Mouse (Mus musculus) hindbrain, postnatal 0 days (tissue): ENCODE results near the gene Gm10972. TPM values are rescaled to one million over a fixed set of nuclear protein-coding genes. Genes with fewer than 3 reads are reported as not detected.
"Not testable (repeated sequence)": the region's sequence is repeated elsewhere in the genome, so short reads cannot be mapped to it uniquely, and the experiment has no call there.

Experiments
- ATAC-seq: fragments of 200-750 bp; cut with Nextera tagmentation; 2 replicates; pipeline ENCODE4 v1.8.0; 2017; ENCODE audit warnings: mild to moderate bottlenecking, moderate TSS enrichment, moderate library complexity
- DNase-seq: peaks from one replicate; pipeline ENCODE4 v3.0.0-alpha.2; 2015; ENCODE audit warnings: low spot score
- H3K27ac ChIP-seq: fragments of 300-500 bp; sonication (generic); 2 replicates; pipeline ENCODE4 v1.5.1; 2014; ENCODE audit warnings: mild to moderate bottlenecking
- H3K27me3 ChIP-seq: fragments of 300-500 bp; sonication (generic); 2 replicates; pipeline ENCODE4 v1.6.1; 2014; ENCODE audit warnings: low read length, mixed read lengths; ENCODE audit not compliant: insufficient read depth
- H3K36me3 ChIP-seq: fragments of 300-500 bp; sonication (generic); 2 replicates; pipeline ENCODE4 v1.6.1; 2014; ENCODE audit warnings: low read length, mixed read lengths; ENCODE audit not compliant: insufficient read depth
- H3K4me1 ChIP-seq: fragments of 300-500 bp; sonication (generic); 2 replicates; pipeline ENCODE4 v1.6.1; 2014; ENCODE audit warnings: antibody characterized with exemption, low read length, mixed read lengths; ENCODE audit not compliant: insufficient read depth
- H3K4me2 ChIP-seq: fragments of 300-500 bp; sonication (generic); 2 replicates; pipeline ENCODE4 v1.6.1; 2014; ENCODE audit warnings: low read depth, mild to moderate bottlenecking, low read length, moderate library complexity, mixed read lengths
- H3K4me3 ChIP-seq: fragments of 300-500 bp; sonication (generic); 2 replicates; pipeline ENCODE4 v1.5.1; 2014; ENCODE audit warnings: low read length
- H3K9ac ChIP-seq: fragments of 300-500 bp; sonication (generic); replicated peaks from 2 replicates; pipeline ENCODE4 v1.6.1; 2014; ENCODE audit warnings: mild to moderate bottlenecking, low read length, moderate library complexity, mixed read lengths
- H3K9me3 ChIP-seq: fragments of 300-500 bp; sonication (generic); 2 replicates; pipeline ENCODE4 v1.6.1; 2016; ENCODE audit warnings: low read length, mixed read lengths
- CTCF ChIP-seq: IDR thresholded peaks from 2 replicates; pipeline ENCODE4 v1.5.1; 2016; ENCODE audit warnings: antibody characterized with exemption, control low read depth, low read depth
- WGBS: fragments of 180-500 bp; shearing (Covaris S2); extraction: QIAGEN DNeasy Blood & Tissue Kit; methylation state at CpG from one replicate; pipeline ENCODE4 v1.1.7; 2014; 5-methylcytosine and 5-hydroxymethylcytosine counted together
- polyA plus RNA-seq: library from polyadenylated mRNA; unstranded; fragments of >200 nt; fragmentation: Nextera tagmentation; extraction: Ambion mirVana; gene quantifications from 2 replicates; pipeline ENCODE4 v1.2.1, GENCODE M21; 2015
- total RNA-seq: library from RNA; depleted of rRNA; stranded (reverse); fragments of >200 nt; gene quantifications from 2 replicates; pipeline ENCODE4 v1.2.3, GENCODE M21; 2014

Gm10972 gene
- total and polyA plus RNA-seq, 2 experiments from 2014 or later = not detected

DNA sequence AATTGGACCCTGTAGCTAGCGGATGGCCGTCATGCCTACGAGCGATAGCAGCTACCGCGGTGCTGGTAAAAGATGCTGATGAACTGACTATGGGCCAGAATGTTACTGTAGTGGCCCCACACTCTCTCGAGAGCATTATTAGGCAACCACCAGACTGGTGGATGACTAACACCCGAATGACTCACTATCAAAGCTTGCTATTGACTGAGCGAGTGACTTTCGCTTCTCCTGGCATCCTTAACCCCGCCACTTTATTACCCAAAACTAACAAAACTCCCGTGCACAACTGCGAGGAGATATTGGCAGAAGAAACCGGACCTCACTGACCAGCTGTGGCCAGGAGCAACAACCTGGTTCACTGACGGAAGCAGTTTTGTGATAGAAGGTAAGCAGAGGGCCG is 37.9 kb downstream of the Gm10972 start:
- DNase-seq = no peak
- no peaks in the 10 kb centered on the region for H3K4me1 ChIP-seq
- no peak overlapping the region for H3K9ac ChIP-seq
- H3K36me3 ChIP-seq = no peaks in the 10 kb centered on the region
- no peaks in the 10 kb centered on the region for H3K9me3 ChIP-seq
- H3K4me2 ChIP-seq = no peak overlapping the region
- no peak for TF ChIP-seq CTCF
- 93% methylated on average over 16 of the region's 16 CpGs for WGBS
- ATAC-seq = no peak
- no peak overlapping the region for H3K27ac ChIP-seq
- H3K4me3 ChIP-seq = no peak overlapping the region
- no peaks in the 10 kb centered on the region for H3K27me3 ChIP-seq

DNA sequence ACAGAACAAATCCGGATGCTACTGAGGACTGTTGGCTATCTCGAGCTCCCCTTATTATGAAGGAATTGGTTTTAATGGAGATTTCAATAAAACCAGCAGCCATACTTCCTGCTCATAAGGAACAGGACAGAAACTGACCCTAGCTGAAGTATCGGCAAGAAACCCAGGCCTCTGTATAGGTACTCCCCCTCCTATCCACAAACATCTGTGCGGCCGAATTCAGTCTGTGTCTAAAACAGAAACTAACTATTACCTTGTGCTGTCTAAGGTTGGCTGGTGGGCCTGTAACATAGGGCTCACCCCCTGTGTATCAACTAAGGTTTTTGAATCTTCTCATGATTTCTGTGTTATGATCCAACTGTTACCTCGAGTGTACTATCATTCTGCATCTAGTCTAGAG is 40.7 kb downstream of the Gm10972 start:
- Histone ChIP-seq H3K4me2 (no peak overlapping the region), H3K4me3 (no peak overlapping the region), H3K27me3 (no peaks in the 10 kb centered on the region), H3K4me1 (no peaks in the 10 kb centered on the region), H3K9ac (no peak overlapping the region), H3K27ac (no peak overlapping the region), H3K36me3 (no peaks in the 10 kb centered on the region), H3K9me3 (no peaks in the 10 kb centered on the region)
- WGBS = 88% methylated on average over 6 of the region's 6 CpGs
- ATAC-seq (no peak), DNase-seq (no peak)
- no peak for TF ChIP-seq CTCF

DNA sequence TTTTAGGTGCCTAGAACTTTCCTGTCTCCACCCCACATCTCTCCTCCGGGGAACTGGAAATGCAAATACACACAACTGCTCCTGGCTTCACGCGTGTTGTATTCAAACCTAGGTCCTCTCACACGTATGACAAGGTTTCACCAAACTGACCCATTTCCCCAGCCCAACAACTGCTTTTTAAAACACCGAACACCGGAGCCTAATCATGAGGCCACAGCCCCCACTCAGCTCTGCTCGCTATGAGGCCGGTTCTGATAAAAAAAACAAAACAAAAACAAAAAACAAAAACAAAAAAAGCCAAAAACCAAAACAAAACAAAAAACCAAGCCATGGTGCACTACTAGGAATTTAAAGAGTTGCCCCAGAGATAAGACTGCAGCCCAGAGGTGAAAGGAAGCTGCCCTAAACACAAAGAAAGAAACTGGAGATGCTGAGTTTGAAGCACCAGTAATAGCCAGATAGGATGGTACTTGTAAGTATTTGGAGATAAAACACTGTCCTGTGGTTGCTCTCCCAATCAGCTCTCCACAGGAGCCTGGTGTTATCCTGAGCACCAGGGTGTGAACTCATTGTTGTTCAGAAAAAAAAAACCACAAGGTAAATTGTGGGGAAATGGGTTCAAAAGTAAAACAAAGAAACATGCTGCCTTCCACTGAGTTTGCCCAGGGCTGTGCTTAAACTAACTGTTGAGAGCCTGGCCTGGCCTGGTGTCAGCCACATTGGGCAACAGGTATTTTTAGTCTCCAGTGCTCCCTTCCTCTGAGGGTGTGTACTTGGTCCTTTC is 43.3 kb downstream of the Gm10972 start:
- not testable (repeated sequence) for H3K27ac ChIP-seq, H3K4me1 ChIP-seq, H3K27me3 ChIP-seq, ATAC-seq, H3K9ac ChIP-seq, H3K4me3 ChIP-seq, H3K36me3 ChIP-seq, DNase-seq, H3K4me2 ChIP-seq, H3K9me3 ChIP-seq
- 88% methylated on average over 8 of the region's 8 CpGs for WGBS

DNA sequence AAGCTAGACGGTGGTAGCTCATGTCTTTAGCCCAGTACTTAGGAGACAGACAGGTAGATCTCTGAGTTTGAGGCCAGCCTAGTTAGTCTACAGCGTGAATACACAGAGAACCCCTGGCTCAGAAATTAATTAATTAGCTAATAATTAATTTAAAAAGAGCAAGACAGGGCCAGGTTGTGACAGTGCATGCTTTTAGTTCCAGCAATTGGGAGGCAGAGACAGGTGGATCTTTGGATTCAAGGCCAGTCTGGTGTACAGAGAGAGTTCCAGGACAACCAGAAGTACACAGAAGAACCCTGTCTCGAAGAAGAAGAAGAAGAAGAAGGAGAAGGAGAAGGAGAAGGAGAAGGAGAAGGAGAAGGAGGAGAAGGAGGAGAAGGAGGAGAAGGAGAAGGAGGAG is 45.8 kb downstream of the Gm10972 start:
- not testable (repeated sequence) for H3K36me3 ChIP-seq, H3K9ac ChIP-seq, H3K4me1 ChIP-seq, H3K9me3 ChIP-seq, H3K27me3 ChIP-seq, H3K4me3 ChIP-seq, H3K27ac ChIP-seq, DNase-seq, ATAC-seq, H3K4me2 ChIP-seq
- WGBS = 78% methylated on average over 3 of the region's 3 CpGs

DNA sequence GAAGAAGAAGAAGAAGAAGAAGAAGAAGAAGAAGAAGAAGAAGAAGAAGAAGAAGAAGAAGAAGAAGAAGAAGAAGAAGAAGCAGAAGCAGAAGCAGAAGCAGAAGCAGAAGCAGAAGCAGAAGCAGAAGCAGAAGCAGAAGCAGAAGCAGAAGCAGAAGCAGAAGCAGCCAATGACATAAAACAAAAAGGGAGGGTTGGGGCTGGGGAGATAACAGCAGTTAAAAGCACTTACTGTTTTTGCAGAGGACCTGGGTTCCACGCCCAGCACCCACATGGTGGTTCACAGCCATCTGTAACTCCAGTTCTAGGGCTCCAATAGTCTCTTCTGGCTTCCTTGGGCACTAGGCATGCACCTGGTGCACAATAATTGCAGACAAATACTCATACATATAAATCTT is 46.3 kb downstream of the Gm10972 start:
- not testable (repeated sequence) for H3K9ac ChIP-seq, H3K27me3 ChIP-seq, H3K4me2 ChIP-seq, H3K4me1 ChIP-seq, H3K4me3 ChIP-seq, H3K9me3 ChIP-seq, DNase-seq, ATAC-seq, H3K27ac ChIP-seq, H3K36me3 ChIP-seq
- WGBS = 84% methylated on average over 1 of the region's 1 CpGs

DNA sequence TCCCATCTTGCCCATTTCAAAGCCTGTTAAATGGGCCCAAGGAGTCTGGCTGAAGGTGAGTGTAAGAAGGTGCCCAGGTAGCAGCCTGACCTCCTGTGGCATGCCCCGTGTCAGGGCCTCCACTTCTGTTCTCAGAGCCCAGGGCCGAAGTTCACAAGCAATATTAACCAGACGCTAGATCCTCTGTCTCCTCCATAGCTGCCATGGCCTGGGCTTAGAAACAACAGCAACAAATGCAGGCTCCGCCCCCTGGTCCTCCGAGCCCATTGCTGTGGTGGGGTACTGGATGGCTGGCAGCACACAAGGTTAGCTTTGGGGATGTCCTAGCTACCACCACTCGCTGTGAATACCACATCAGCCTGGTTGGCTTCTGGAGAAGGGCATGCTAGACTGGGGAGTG is 47.2 kb downstream of the Gm10972 start:
- not testable (repeated sequence) for H3K27me3 ChIP-seq, DNase-seq, H3K4me1 ChIP-seq, H3K27ac ChIP-seq, H3K9ac ChIP-seq, H3K4me2 ChIP-seq, ATAC-seq, H3K36me3 ChIP-seq, H3K4me3 ChIP-seq, H3K9me3 ChIP-seq
- 62% methylated on average over 6 of the region's 6 CpGs for WGBS

DNA sequence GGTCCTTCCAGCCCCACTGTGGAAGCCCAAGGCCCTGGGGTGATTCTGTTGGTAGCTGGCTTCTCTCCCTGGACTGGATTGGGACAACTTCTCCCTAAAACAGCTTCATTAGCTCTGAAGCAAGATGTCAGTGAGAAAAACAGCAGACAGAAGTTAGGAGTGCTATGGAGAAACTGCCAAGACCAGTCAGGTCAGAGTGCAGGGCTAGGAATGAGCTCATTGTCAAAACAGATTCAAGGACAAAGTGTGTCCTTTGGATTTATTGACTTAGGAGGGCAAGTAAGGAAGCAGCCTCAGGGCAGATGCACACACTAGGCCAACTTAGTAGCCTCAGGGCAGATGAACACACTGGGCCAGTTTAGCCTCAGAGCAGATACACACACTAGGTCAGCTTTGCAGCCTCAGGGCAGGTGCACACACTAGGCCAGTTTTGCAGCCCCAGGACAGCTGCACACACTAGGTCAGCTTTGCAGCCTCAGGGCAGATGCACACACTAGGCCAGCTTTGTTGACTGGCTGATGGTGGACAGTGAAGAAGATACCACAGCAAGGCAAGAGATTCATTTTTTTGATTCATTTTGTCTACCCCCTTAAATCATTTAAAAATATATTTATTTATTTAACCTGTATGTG is 47.8 kb downstream of the Gm10972 start:
- Histone ChIP-seq H3K4me1 (no peaks in the 10 kb centered on the region), H3K4me3 (no peak overlapping the region), H3K27me3 (no peaks in the 10 kb centered on the region), H3K27ac (no peak overlapping the region), H3K9ac (no peak overlapping the region), H3K36me3 (no peaks in the 10 kb centered on the region), H3K9me3 (no peaks in the 10 kb centered on the region), H3K4me2 (no peak overlapping the region)
- DNase-seq = no peak
- TF ChIP-seq CTCF = no peak
- ATAC-seq = no peak

DNA sequence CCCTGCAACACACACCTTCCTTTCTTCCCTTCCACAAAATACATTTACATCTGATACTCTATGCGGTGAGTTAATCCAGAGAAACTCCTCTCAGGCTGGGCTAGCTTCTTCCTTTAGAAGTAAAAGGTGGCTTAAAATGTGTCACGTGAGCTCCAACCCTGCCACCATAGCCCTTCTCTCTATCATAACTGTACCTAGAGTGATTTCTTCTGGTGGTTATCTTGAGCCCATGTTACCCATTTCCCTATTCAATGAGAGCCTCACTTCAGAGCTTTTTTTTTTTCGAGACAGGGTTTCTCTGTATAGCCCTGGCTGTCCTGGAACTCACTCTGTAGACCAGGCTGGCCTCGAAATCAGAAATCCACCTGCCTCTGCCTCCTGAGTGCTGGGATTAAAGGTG is 48.8 kb downstream of the Gm10972 start:
- H3K9ac ChIP-seq, H3K27ac ChIP-seq, ATAC-seq, H3K4me2 ChIP-seq, H3K9me3 ChIP-seq, H3K36me3 ChIP-seq, DNase-seq, H3K27me3 ChIP-seq, H3K4me3 ChIP-seq, H3K4me1 ChIP-seq: not testable (repeated sequence)
- 87% methylated on average over 4 of the region's 4 CpGs for WGBS
